Mouse (Mus musculus): ENCODE measurements at regions not wholly inside any gene's neighbourhood (a gene's known extent, or its start where the extent isn't known, plus 50 kb on each side); places are given as distances from the start of the nearest gene placed in this dataset.

GRCm38 (mm10) chr17:15235041-15235440 lies 141.6 kb downstream of the Dll1 start:
- TF ChIP-seq POLR2A (IDR thresholded peaks at IDR 0.05; ENCODE audit: insufficient read depth, low read length): no peak
- TF ChIP-seq CTCF (IDR thresholded peaks at IDR 0.05; ENCODE audit: low read depth, low read length): no peak
